Mouse (Mus musculus) thymus, postnatal 10 days (tissue): ENCODE data around the gene Dnajb12.

Source experiments
- DNase-seq, 2 experiments: peaks; one replicate each; pipeline ENCODE4 v3.0.0; 2021; ENCODE audit warnings: low spot score in 2 of 2

Gene Dnajb12

GRCm38 (mm10) chr10:59916649-59917048 is 37.3 kb downstream of the Dnajb12 start:
- DNase-seq: peak in 1 of 2 experiments; percentile 41

GRCm38 (mm10) chr10:59918111-59918510 is 38.8 kb downstream of the Dnajb12 start:
- DNase-seq: no peak

- DNase-seq: no peak
These were observed 40.3 kb downstream of the Dnajb12 start for GRCm38 (mm10) chr10:59919494-59920181.

GRCm38 (mm10) chr10:59920485-59920809 is 41.1 kb downstream of the Dnajb12 start:
- DNase-seq: no peak

- peak; percentile 29 to 34 for DNase-seq
These were observed 41.7 kb downstream of the Dnajb12 start for GRCm38 (mm10) chr10:59920810-59921681.

- DNase-seq: no peak
These were observed 44.1 kb downstream of the Dnajb12 start for GRCm38 (mm10) chr10:59923493-59923892.

GRCm38 (mm10) chr10:59924305-59924704 is 44.9 kb downstream of the Dnajb12 start:
- DNase-seq: no peak

GRCm38 (mm10) chr10:59929205-59929604 is 49.8 kb downstream of the Dnajb12 start:
- no peak for DNase-seq

GRCm38 (mm10) chr10:59930996-59931395 is 51.6 kb downstream of the Dnajb12 start:
- DNase-seq: no peak

- no peak for DNase-seq
These were observed 53.2 kb downstream of the Dnajb12 start for GRCm38 (mm10) chr10:59932521-59932920.

- DNase-seq: no peak
These were observed 54.7 kb downstream of the Dnajb12 start for GRCm38 (mm10) chr10:59934039-59934438.

- no peak for DNase-seq
These were observed 56.9 kb downstream of the Dnajb12 start for GRCm38 (mm10) chr10:59936058-59936856.

GRCm38 (mm10) chr10:59938662-59939061 is 59.3 kb downstream of the Dnajb12 start:
- no peak for DNase-seq

GRCm38 (mm10) chr10:59939081-59939480 is 59.7 kb downstream of the Dnajb12 start:
- DNase-seq: no peak

GRCm38 (mm10) chr10:59942281-59942846 is 63.0 kb downstream of the Dnajb12 start:
- peak in 1 of 2 experiments; percentile 16 for DNase-seq

- peak in 1 of 2 experiments; percentile 22 for DNase-seq
These were observed 63.6 kb downstream of the Dnajb12 start for GRCm38 (mm10) chr10:59942847-59943420.

GRCm38 (mm10) chr10:59943421-59943989 is 64.1 kb downstream of the Dnajb12 start:
- peak in 1 of 2 experiments; percentile 3 for DNase-seq

- no peak for DNase-seq
These were observed 66.1 kb downstream of the Dnajb12 start for GRCm38 (mm10) chr10:59945416-59945815.

- no peak for DNase-seq
These were observed 67.0 kb downstream of the Dnajb12 start for GRCm38 (mm10) chr10:59946362-59946761.

GRCm38 (mm10) chr10:59947296-59948073 is 68.1 kb downstream of the Dnajb12 start:
- DNase-seq: no peak
